Mouse (Mus musculus) small intestine, adult 2 months (tissue): ENCODE results near the gene Plekhm2. TPM values are rescaled to one million over a fixed set of nuclear protein-coding genes. Genes with fewer than 3 reads are reported as not detected.

Experiments
- H3K27ac ChIP-seq: fragments of 200-500 bp; 2 replicates; pipeline ENCODE4 v1.5.1; 2012; ENCODE audit warnings: low read depth, low read length, control low read depth, inconsistent platforms; ENCODE audit not compliant: insufficient read depth
- H3K27me3 ChIP-seq: fragments of 200-500 bp; 2 replicates; pipeline ENCODE4 v1.6.1; 2012; ENCODE audit warnings: mild to moderate bottlenecking, moderate library complexity, low read length, inconsistent platforms; ENCODE audit not compliant: control insufficient read depth, insufficient read depth
- H3K36me3 ChIP-seq: fragments of 200-500 bp; 2 replicates; pipeline ENCODE4 v1.6.1; 2012; ENCODE audit warnings: mild to moderate bottlenecking, low read length, control low read depth, inconsistent platforms; ENCODE audit not compliant: control insufficient read depth, insufficient read depth
- H3K4me1 ChIP-seq: fragments of 200-500 bp; 2 replicates; pipeline ENCODE4 v1.6.1; 2012; ENCODE audit warnings: low read length, inconsistent platforms, mixed read lengths; ENCODE audit not compliant: control insufficient read depth, insufficient read depth, insufficient read length
- H3K4me3 ChIP-seq: fragments of 200-500 bp; 2 replicates; pipeline ENCODE4 v1.5.1; 2012; ENCODE audit warnings: low read depth, mild to moderate bottlenecking, control low read depth, inconsistent platforms, low read length, moderate library complexity
- CTCF ChIP-seq: fragments of 200-500 bp; IDR thresholded peaks from 2 replicates; pipeline ENCODE4 v1.5.1; 2012; ENCODE audit warnings: low read depth, mild to moderate bottlenecking, control low read depth, inconsistent platforms, low read length, moderate library complexity, mixed read lengths; ENCODE audit not compliant: insufficient replicate concordance, insufficient read length; ENCODE audit errors: extremely low read depth
- POLR2A ChIP-seq: fragments of 200-500 bp; IDR thresholded peaks from 2 replicates; pipeline ENCODE4 v1.6.1; 2012; ENCODE audit warnings: low read depth, mild to moderate bottlenecking, control low read depth, inconsistent platforms, low read length, moderate library complexity
- whole genome bisulfite sequencing: fragments of 180-500 bp; shearing (Covaris S2); methylation state at CpG from one replicate; pipeline ENCODE4 v1.1.7; 2018; 5-methylcytosine and 5-hydroxymethylcytosine counted together
- polyA plus RNA-seq: library from polyadenylated mRNA; depleted of rRNA; stranded (reverse); fragments of >200 nt; gene quantifications from 2 replicates; pipeline ENCODE4 v1.2.3, GENCODE M21; 2012

Gene Plekhm2
- polyA plus RNA-seq, 1 experiment, result 17.0 TPM

- no peaks in the 10 kb centered on the region for H3K27me3 ChIP-seq
- H3K27ac ChIP-seq, result no peak overlapping the region
- WGBS, result 3% methylated on average over 47 of the region's 47 CpGs
- H3K36me3 ChIP-seq, result 0 out of 2 replicates have a peak, but pooled peaks cover 5% of the 10 kb centered on the region
- H3K4me3 ChIP-seq, result peak overlapping the region; percentile 96
- TF ChIP-seq CTCF, result no peak
- no peak for TF ChIP-seq POLR2A
- peaks cover 3% of the 10 kb centered on the region for H3K4me1 ChIP-seq
These were observed 1.4 kb downstream of the Plekhm2 start for GRCm38 (mm10) chr4:141663122-141663931.

- TF ChIP-seq POLR2A, result no peak
- H3K36me3 ChIP-seq, result 0 out of 2 replicates have a peak, but pooled peaks cover 5% of the 10 kb centered on the region
- no peak overlapping the region for H3K4me3 ChIP-seq
- no peaks in the 10 kb centered on the region for H3K27me3 ChIP-seq
- H3K4me1 ChIP-seq, result peaks cover 3% of the 10 kb centered on the region
- H3K27ac ChIP-seq, result no peak overlapping the region
- 94% methylated on average over 11 of the region's 11 CpGs for WGBS
These were observed 3.8 kb downstream of the Plekhm2 start for GRCm38 (mm10) chr4:141660884-141661283.

- peaks cover 3% of the 10 kb centered on the region for H3K4me1 ChIP-seq
- no peaks in the 10 kb centered on the region for H3K27me3 ChIP-seq
- H3K27ac ChIP-seq, result no peak overlapping the region
- no peak for TF ChIP-seq CTCF
- TF ChIP-seq POLR2A, result no peak
- H3K4me3 ChIP-seq, result no peak overlapping the region
- 82% methylated on average over 4 of the region's 4 CpGs for WGBS
- 0 out of 2 replicates have a peak, but pooled peaks cover 5% of the 10 kb centered on the region for H3K36me3 ChIP-seq
These were observed 5.0 kb downstream of the Plekhm2 start for GRCm38 (mm10) chr4:141659739-141660138.

- TF ChIP-seq CTCF, result no peak
- no peak for TF ChIP-seq POLR2A
These were observed 5.7 kb downstream of the Plekhm2 start for GRCm38 (mm10) chr4:141658846-141659484.

GRCm38 (mm10) chr4:141656932-141657331 is 7.8 kb downstream of the Plekhm2 start:
- H3K27me3 ChIP-seq, result no peaks in the 10 kb centered on the region
- H3K4me3 ChIP-seq, result no peak overlapping the region
- 87% methylated on average over 8 of the region's 8 CpGs for WGBS
- H3K4me1 ChIP-seq, result no peaks in the 10 kb centered on the region
- no peak for TF ChIP-seq POLR2A
- no peak for TF ChIP-seq CTCF
- H3K36me3 ChIP-seq, result 0 out of 2 replicates have a peak, but pooled peaks cover 5% of the 10 kb centered on the region
- no peak overlapping the region for H3K27ac ChIP-seq

More at GRCm38 (mm10) chr4:141658846-141659484, 5.7 kb downstream of the Plekhm2 start:
- Histone ChIP-seq H3K36me3 (0 out of 2 replicates have a peak, but pooled peaks cover 5% of the 10 kb centered on the region), H3K27ac (no peak overlapping the region), H3K4me3 (no peak overlapping the region), H3K4me1 (peaks cover 3% of the 10 kb centered on the region), H3K27me3 (no peaks in the 10 kb centered on the region)
- WGBS, result 83% methylated on average over 6 of the region's 6 CpGs

- WGBS, result 80% methylated on average over 12 of the region's 12 CpGs
- no peak overlapping the region for H3K27ac ChIP-seq
- no peak for TF ChIP-seq POLR2A
- no peak for TF ChIP-seq CTCF
- H3K36me3 ChIP-seq, result peaks cover 8% of the 10 kb centered on the region; the same call in 1 of the 2 replicates
- H3K27me3 ChIP-seq, result no peaks in the 10 kb centered on the region
- H3K4me3 ChIP-seq, result no peak overlapping the region
- no peaks in the 10 kb centered on the region for H3K4me1 ChIP-seq
These were observed 8.6 kb downstream of the Plekhm2 start for GRCm38 (mm10) chr4:141655908-141656608.
